Mouse (Mus musculus): ENCODE measurements at regions not wholly inside any gene's neighbourhood (a gene's known extent, or its start where the extent isn't known, plus 50 kb on each side); places are given as distances from the start of the nearest gene placed in this dataset.

GRCm38 (mm10) chr8:116025321-116025720, 317.7 kb upstream of the Maf start:
- no peaks in the 10 kb centered on the region for H3K4me1 ChIP-seq (ENCODE audit: control insufficient read depth, insufficient read depth, low read length)
- no peaks in the 10 kb centered on the region for H3K36me3 ChIP-seq (ENCODE audit: control insufficient read depth, insufficient read depth, low read length)
- TF ChIP-seq POLR2A (IDR thresholded peaks at IDR 0.05; ENCODE audit: control insufficient read depth, low read depth, low read length) (no peak), CTCF (IDR thresholded peaks at IDR 0.05; ENCODE audit: control insufficient read depth, insufficient read depth, insufficient replicate concordance, low read depth, low read length) (no peak)
- H3K27ac ChIP-seq (ENCODE audit: control insufficient read depth, insufficient read depth, low read depth, low read length), result no peak overlapping the region
- H3K27me3 ChIP-seq (ENCODE audit: control insufficient read depth, insufficient read depth, low read length), result no peaks in the 10 kb centered on the region
- H3K4me3 ChIP-seq (ENCODE audit: control insufficient read depth, low read depth, low read length), result no peak overlapping the region

GRCm38 (mm10) chr8:116024811-116025210, 317.2 kb upstream of the Maf start:
- Histone ChIP-seq H3K27me3 (ENCODE audit: control insufficient read depth, insufficient read depth, low read length) (no peaks in the 10 kb centered on the region), H3K27ac (ENCODE audit: control insufficient read depth, insufficient read depth, low read depth, low read length) (no peak overlapping the region), H3K4me1 (ENCODE audit: control insufficient read depth, insufficient read depth, low read length) (no peaks in the 10 kb centered on the region), H3K36me3 (ENCODE audit: control insufficient read depth, insufficient read depth, low read length) (no peaks in the 10 kb centered on the region), H3K4me3 (ENCODE audit: control insufficient read depth, low read depth, low read length) (no peak overlapping the region)
- no peak for TF ChIP-seq CTCF (IDR thresholded peaks at IDR 0.05; ENCODE audit: control insufficient read depth, insufficient read depth, insufficient replicate concordance, low read depth, low read length)
- TF ChIP-seq POLR2A (IDR thresholded peaks at IDR 0.05; ENCODE audit: control insufficient read depth, low read depth, low read length), result no peak

GRCm38 (mm10) chr8:116021691-116022090, 314.1 kb upstream of the Maf start:
- H3K27me3 ChIP-seq (ENCODE audit: control insufficient read depth, insufficient read depth, low read length), result no peaks in the 10 kb centered on the region
- TF ChIP-seq CTCF (IDR thresholded peaks at IDR 0.05; ENCODE audit: control insufficient read depth, insufficient read depth, insufficient replicate concordance, low read depth, low read length), result no peak
- no peak for TF ChIP-seq POLR2A (IDR thresholded peaks at IDR 0.05; ENCODE audit: control insufficient read depth, low read depth, low read length)
- no peak overlapping the region for H3K4me3 ChIP-seq (ENCODE audit: control insufficient read depth, low read depth, low read length)
- H3K36me3 ChIP-seq (ENCODE audit: control insufficient read depth, insufficient read depth, low read length), result no peaks in the 10 kb centered on the region
- no peaks in the 10 kb centered on the region for H3K4me1 ChIP-seq (ENCODE audit: control insufficient read depth, insufficient read depth, low read length)
- no peak overlapping the region for H3K27ac ChIP-seq (ENCODE audit: control insufficient read depth, insufficient read depth, low read depth, low read length)

- TF ChIP-seq POLR2A (IDR thresholded peaks at IDR 0.05; ENCODE audit: control insufficient read depth, low read depth, low read length), result no peak
- TF ChIP-seq CTCF (IDR thresholded peaks at IDR 0.05; ENCODE audit: control insufficient read depth, insufficient read depth, insufficient replicate concordance, low read depth, low read length), result no peak
- Histone ChIP-seq H3K27me3 (ENCODE audit: control insufficient read depth, insufficient read depth, low read length) (no peaks in the 10 kb centered on the region), H3K27ac (ENCODE audit: control insufficient read depth, insufficient read depth, low read depth, low read length) (no peak overlapping the region), H3K4me3 (ENCODE audit: control insufficient read depth, low read depth, low read length) (no peak overlapping the region), H3K36me3 (ENCODE audit: control insufficient read depth, insufficient read depth, low read length) (no peaks in the 10 kb centered on the region), H3K4me1 (ENCODE audit: control insufficient read depth, insufficient read depth, low read length) (peaks cover 2% of the 10 kb centered on the region; the same call in 1 of the 2 replicates)
These were observed 287.7 kb upstream of the Maf start for GRCm38 (mm10) chr8:115995320-115995719.

- Histone ChIP-seq H3K27ac (ENCODE audit: control insufficient read depth, insufficient read depth, low read depth, low read length) (no peak overlapping the region), H3K4me1 (ENCODE audit: control insufficient read depth, insufficient read depth, low read length) (no peaks in the 10 kb centered on the region), H3K4me3 (ENCODE audit: control insufficient read depth, low read depth, low read length) (no peak overlapping the region), H3K36me3 (ENCODE audit: control insufficient read depth, insufficient read depth, low read length) (no peaks in the 10 kb centered on the region), H3K27me3 (ENCODE audit: control insufficient read depth, insufficient read depth, low read length) (no peaks in the 10 kb centered on the region)
- TF ChIP-seq POLR2A (IDR thresholded peaks at IDR 0.05; ENCODE audit: control insufficient read depth, low read depth, low read length) (no peak), CTCF (IDR thresholded peaks at IDR 0.05; ENCODE audit: control insufficient read depth, insufficient read depth, insufficient replicate concordance, low read depth, low read length) (no peak)
These were observed 284.4 kb upstream of the Maf start for GRCm38 (mm10) chr8:115991989-115992388.

- no peaks in the 10 kb centered on the region for H3K36me3 ChIP-seq (ENCODE audit: control insufficient read depth, insufficient read depth, low read length)
- H3K4me1 ChIP-seq (ENCODE audit: control insufficient read depth, insufficient read depth, low read length), result no peaks in the 10 kb centered on the region
- no peaks in the 10 kb centered on the region for H3K27me3 ChIP-seq (ENCODE audit: control insufficient read depth, insufficient read depth, low read length)
- H3K27ac ChIP-seq (ENCODE audit: control insufficient read depth, insufficient read depth, low read depth, low read length), result no peak overlapping the region
- TF ChIP-seq POLR2A (IDR thresholded peaks at IDR 0.05; ENCODE audit: control insufficient read depth, low read depth, low read length) (no peak), CTCF (IDR thresholded peaks at IDR 0.05; ENCODE audit: control insufficient read depth, insufficient read depth, insufficient replicate concordance, low read depth, low read length) (no peak)
- H3K4me3 ChIP-seq (ENCODE audit: control insufficient read depth, low read depth, low read length), result no peak overlapping the region
These were observed 275.8 kb upstream of the Maf start for GRCm38 (mm10) chr8:115983397-115983796.

GRCm38 (mm10) chr8:115982326-115982725, 274.7 kb upstream of the Maf start:
- Histone ChIP-seq H3K36me3 (ENCODE audit: control insufficient read depth, insufficient read depth, low read length) (no peaks in the 10 kb centered on the region), H3K4me1 (ENCODE audit: control insufficient read depth, insufficient read depth, low read length) (no peaks in the 10 kb centered on the region), H3K27ac (ENCODE audit: control insufficient read depth, insufficient read depth, low read depth, low read length) (no peak overlapping the region), H3K4me3 (ENCODE audit: control insufficient read depth, low read depth, low read length) (no peak overlapping the region), H3K27me3 (ENCODE audit: control insufficient read depth, insufficient read depth, low read length) (no peaks in the 10 kb centered on the region)
- TF ChIP-seq POLR2A (IDR thresholded peaks at IDR 0.05; ENCODE audit: control insufficient read depth, low read depth, low read length), result no peak
- TF ChIP-seq CTCF (IDR thresholded peaks at IDR 0.05; ENCODE audit: control insufficient read depth, insufficient read depth, insufficient replicate concordance, low read depth, low read length), result no peak

- Histone ChIP-seq H3K36me3 (ENCODE audit: control insufficient read depth, insufficient read depth, low read length) (no peaks in the 10 kb centered on the region), H3K27me3 (ENCODE audit: control insufficient read depth, insufficient read depth, low read length) (no peaks in the 10 kb centered on the region), H3K4me1 (ENCODE audit: control insufficient read depth, insufficient read depth, low read length) (no peaks in the 10 kb centered on the region), H3K27ac (ENCODE audit: control insufficient read depth, insufficient read depth, low read depth, low read length) (no peak overlapping the region), H3K4me3 (ENCODE audit: control insufficient read depth, low read depth, low read length) (no peak overlapping the region)
- no peak for TF ChIP-seq POLR2A (IDR thresholded peaks at IDR 0.05; ENCODE audit: control insufficient read depth, low read depth, low read length)
- no peak for TF ChIP-seq CTCF (IDR thresholded peaks at IDR 0.05; ENCODE audit: control insufficient read depth, insufficient read depth, insufficient replicate concordance, low read depth, low read length)
These were observed 273.8 kb upstream of the Maf start for GRCm38 (mm10) chr8:115981426-115981825.
